Mouse (Mus musculus): ENCODE measurements around the gene Dhrs1. TPM values are rescaled to one million over a fixed set of nuclear protein-coding genes. Genes with fewer than 3 reads are reported as not detected.

The Dhrs1 gene
- polyA plus RNA-seq, 1 experiment from 2014 or later, result 96.4 TPM

DNA sequence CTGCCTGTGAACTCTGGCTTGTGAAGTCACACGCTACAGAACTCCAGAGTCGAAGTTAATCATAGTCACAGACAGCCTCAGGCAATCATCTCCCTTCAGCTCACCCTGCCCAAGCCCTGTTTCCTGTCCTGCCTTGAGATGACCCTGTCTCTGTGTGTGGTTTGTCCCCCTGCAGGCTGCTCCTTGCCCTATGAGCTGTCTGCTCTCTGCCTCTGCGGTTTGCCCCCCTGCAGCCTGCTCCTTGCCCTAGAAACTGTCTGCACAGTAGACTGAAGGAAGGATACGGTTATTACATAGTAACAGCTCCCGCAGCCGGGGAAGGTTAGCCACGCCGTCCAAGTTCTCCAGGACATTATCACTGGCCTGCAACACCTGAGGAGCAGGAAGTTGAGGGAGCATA is 28.6 kb downstream of the Dhrs1 start:
- Histone ChIP-seq H3K27ac (no peak overlapping the region), H3K4me1 (peaks cover 17% of the 10 kb centered on the region; the same call in 1 of the 2 replicates), H3K9ac (no peak overlapping the region), H3K27me3 (replicated peaks) (no peaks in the 10 kb centered on the region), H3K4me2 (no peak overlapping the region), H3K36me3 (peaks cover 24% of the 10 kb centered on the region), H3K9me3 (no peaks in the 10 kb centered on the region), H3K4me3 (replicated peaks) (no peak overlapping the region)
- 79% methylated on average over 8 of the region's 8 CpGs for WGBS
- no peak for ATAC-seq (ENCODE audit: insufficient read depth, low FRiP score, low read depth)

GRCm38 (mm10) chr14:55716271-55716670 is 29.2 kb downstream of the Dhrs1 start:
- H3K9ac ChIP-seq, result no peak overlapping the region
- no peak overlapping the region for H3K4me3 ChIP-seq (replicated peaks)
- H3K9me3 ChIP-seq, result no peaks in the 10 kb centered on the region
- ATAC-seq (ENCODE audit: insufficient read depth, low FRiP score, low read depth), result no peak
- H3K4me1 ChIP-seq, result peaks cover 14% of the 10 kb centered on the region; the same call in 1 of the 2 replicates
- no peaks in the 10 kb centered on the region for H3K27me3 ChIP-seq (replicated peaks)
- no peak overlapping the region for H3K4me2 ChIP-seq
- WGBS, result 87% methylated on average over 6 of the region's 6 CpGs
- peaks cover 24% of the 10 kb centered on the region for H3K36me3 ChIP-seq
- H3K27ac ChIP-seq, result peak overlapping the region; percentile 63

DNA sequence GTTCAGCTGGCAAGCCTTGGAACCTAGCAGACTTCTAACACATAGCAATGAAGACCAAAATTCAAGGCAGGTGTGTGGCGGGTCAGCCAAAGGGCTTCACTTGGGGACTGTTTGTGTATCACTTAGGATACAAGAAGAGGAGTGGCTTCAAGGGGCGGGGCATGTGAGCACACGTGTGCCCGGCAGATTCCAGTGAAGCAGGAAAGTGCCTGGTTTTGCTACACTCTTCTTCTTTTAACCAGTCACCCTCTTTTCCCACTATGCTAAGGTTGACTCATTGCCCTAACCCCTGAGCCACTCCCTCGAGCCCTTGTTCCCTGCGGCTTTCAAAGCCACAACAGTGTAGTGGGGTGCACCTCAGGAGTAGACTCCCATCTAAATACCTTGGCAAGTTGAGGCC is 30.6 kb downstream of the Dhrs1 start:
- ATAC-seq (ENCODE audit: insufficient read depth, low FRiP score, low read depth), result peak; percentile 73; the same call in 1 of the 2 replicates
- 25% methylated on average over 6 of the region's 6 CpGs for WGBS

GRCm38 (mm10) chr14:55713729-55714122 is 31.8 kb downstream of the Dhrs1 start, which contains the start of gene Tgm1:
Gene Tgm1 (minus strand): TSS chr14:55713926.
- Histone ChIP-seq H3K36me3 (peaks cover 16% of the 10 kb centered on the region), H3K27ac (peak within 1 kb of the TSS; percentile 68), H3K4me2 (peak within 1 kb of the TSS; percentile 54), H3K4me3 (replicated peaks) (peak within 1 kb of the TSS; percentile 35), H3K9ac (no peak within 1 kb of the TSS), H3K27me3 (replicated peaks) (no peaks in the 10 kb centered on the region), H3K9me3 (no peaks in the 10 kb centered on the region), H3K4me1 (peaks cover 7% of the 10 kb centered on the region; the same call in 1 of the 2 replicates)
- no peak for ATAC-seq (ENCODE audit: insufficient read depth, low FRiP score, low read depth)
- 23% methylated on average over 4 of the region's 4 CpGs for WGBS

More for the DNA sequence above, 30.6 kb downstream of the Dhrs1 start:
- Histone ChIP-seq H3K4me3 (replicated peaks) (no peak overlapping the region), H3K9me3 (no peaks in the 10 kb centered on the region), H3K4me1 (peaks cover 7% of the 10 kb centered on the region; the same call in 1 of the 2 replicates), H3K36me3 (peaks cover 24% of the 10 kb centered on the region), H3K27ac (peak overlapping the region; percentile 68; the same call in 1 of the 2 replicates), H3K4me2 (no peak overlapping the region), H3K27me3 (replicated peaks) (no peaks in the 10 kb centered on the region), H3K9ac (no peak overlapping the region)

DNA sequence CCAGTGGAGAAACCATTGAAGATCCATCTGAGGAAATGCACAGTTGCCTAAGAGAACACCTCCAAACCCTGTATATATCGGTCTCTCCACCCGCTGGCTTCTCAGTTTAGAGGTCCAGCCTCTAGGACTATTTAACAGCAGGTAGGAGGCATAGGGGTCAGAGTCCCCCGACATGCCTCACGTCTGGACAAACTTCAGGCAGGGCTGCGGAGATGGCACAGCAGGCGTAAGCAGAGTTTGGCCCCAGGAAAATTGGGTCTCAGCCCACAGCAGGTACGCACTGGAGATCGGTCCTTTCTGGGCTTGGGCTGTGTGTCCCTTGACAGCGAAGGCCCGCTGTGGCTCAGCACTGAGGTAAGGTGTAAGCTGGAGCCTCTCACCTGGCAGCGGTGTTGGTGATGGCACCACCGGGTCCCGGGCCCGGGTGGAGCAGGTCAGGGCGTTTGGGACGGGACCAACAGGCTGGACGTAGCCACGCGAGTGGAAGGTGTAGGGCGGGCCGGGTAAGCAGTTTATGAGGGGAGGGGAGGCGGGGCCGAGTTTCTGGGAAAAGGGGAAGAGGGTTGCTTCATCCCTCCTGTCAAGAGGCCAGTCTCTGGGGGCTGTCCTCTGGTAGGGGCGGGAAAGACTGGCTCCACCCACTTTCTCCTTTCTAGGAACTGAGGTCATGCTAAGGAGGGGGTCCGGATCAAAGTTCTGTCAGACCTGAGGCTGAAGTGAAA is 32.3 kb downstream of the Dhrs1 start:
- Histone ChIP-seq H3K36me3 (peaks cover 10% of the 10 kb centered on the region; the same call in 1 of the 2 replicates), H3K4me1 (peaks cover 7% of the 10 kb centered on the region; the same call in 1 of the 2 replicates), H3K9ac (no peak overlapping the region), H3K27ac (peak overlapping the region; percentile 68), H3K4me2 (peak overlapping the region; percentile 54), H3K27me3 (replicated peaks) (no peaks in the 10 kb centered on the region), H3K9me3 (no peaks in the 10 kb centered on the region), H3K4me3 (replicated peaks) (peak overlapping the region; percentile 35)
- 16% methylated on average over 24 of the region's 25 CpGs for WGBS
- 0 out of 2 replicates have a peak, but pooled peaks have one; percentile 47 for ATAC-seq (ENCODE audit: insufficient read depth, low FRiP score, low read depth)

DNA sequence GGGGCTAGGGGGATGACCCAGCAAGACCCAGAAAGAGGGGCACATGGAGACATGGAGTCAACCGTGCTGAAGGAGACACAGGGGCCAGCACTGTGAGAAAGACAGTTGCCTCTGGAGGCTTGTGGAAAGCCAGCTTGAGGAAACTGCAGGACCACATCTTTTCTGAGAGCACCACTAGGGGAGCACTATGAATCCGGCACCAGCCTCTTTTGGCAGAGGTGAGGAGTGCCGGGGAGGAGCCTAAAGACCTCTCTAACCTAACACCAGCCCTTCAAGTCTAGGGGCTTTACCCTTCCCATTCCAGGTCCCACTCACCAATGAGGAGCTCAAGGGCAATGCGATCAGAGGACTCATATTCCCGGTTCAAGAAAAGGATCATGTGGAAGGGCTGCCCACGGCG is 33.7 kb downstream of the Dhrs1 start:
- H3K4me3 ChIP-seq (replicated peaks), result peak overlapping the region; percentile 35
- H3K36me3 ChIP-seq, result 0 out of 2 replicates have a peak, but pooled peaks cover 4% of the 10 kb centered on the region
- peak overlapping the region; percentile 40; the same call in 1 of the 2 replicates for H3K27ac ChIP-seq
- peaks cover 7% of the 10 kb centered on the region; the same call in 1 of the 2 replicates for H3K4me1 ChIP-seq
- H3K4me2 ChIP-seq, result peak overlapping the region; percentile 54
- ATAC-seq (ENCODE audit: insufficient read depth, low FRiP score, low read depth), result no peak
- no peaks in the 10 kb centered on the region for H3K27me3 ChIP-seq (replicated peaks)
- H3K9me3 ChIP-seq, result no peaks in the 10 kb centered on the region
- H3K9ac ChIP-seq, result no peak overlapping the region
- 72% methylated on average over 7 of the region's 7 CpGs for WGBS

GRCm38 (mm10) chr14:55709509-55709908 is 36.0 kb downstream of the Dhrs1 start:
- ATAC-seq (ENCODE audit: insufficient read depth, low FRiP score, low read depth), result no peak
- WGBS, result 85% methylated on average over 4 of the region's 4 CpGs
- no peak overlapping the region for H3K27ac ChIP-seq

DNA sequence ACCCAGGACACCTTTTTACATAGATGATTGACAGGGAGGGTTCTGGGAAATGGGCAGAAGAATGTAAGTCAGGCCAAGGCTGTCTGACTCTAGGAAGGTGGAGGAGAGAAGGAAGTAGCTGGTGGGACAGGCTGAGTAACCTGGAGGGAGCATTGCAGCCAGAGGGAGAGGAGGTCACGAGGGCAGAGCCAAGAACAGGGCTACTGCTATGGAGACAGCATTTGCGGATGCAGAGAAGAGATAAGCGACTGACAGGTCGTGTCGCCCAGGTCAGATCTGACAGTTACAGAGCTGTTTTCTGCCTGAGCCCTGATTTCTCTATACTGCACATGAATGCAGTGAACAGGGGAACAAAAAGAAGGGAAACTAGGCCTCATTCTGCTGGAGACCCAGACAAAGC is 38.1 kb downstream of the Dhrs1 start:
- Histone ChIP-seq H3K9me3 (no peaks in the 10 kb centered on the region), H3K4me2 (no peak overlapping the region), H3K27ac (no peak overlapping the region), H3K9ac (no peak overlapping the region), H3K36me3 (no peaks in the 10 kb centered on the region), H3K4me1 (no peaks in the 10 kb centered on the region), H3K4me3 (replicated peaks) (no peak overlapping the region), H3K27me3 (replicated peaks) (no peaks in the 10 kb centered on the region)
- 69% methylated on average over 5 of the region's 5 CpGs for WGBS
- no peak for ATAC-seq (ENCODE audit: insufficient read depth, low FRiP score, low read depth)

More at GRCm38 (mm10) chr14:55709509-55709908, 36.0 kb downstream of the Dhrs1 start:
- Histone ChIP-seq H3K4me3 (replicated peaks) (no peak overlapping the region), H3K4me1 (peaks cover 7% of the 10 kb centered on the region; the same call in 1 of the 2 replicates), H3K27me3 (replicated peaks) (no peaks in the 10 kb centered on the region), H3K4me2 (no peak overlapping the region), H3K9ac (no peak overlapping the region), H3K36me3 (no peaks in the 10 kb centered on the region), H3K9me3 (no peaks in the 10 kb centered on the region)

DNA sequence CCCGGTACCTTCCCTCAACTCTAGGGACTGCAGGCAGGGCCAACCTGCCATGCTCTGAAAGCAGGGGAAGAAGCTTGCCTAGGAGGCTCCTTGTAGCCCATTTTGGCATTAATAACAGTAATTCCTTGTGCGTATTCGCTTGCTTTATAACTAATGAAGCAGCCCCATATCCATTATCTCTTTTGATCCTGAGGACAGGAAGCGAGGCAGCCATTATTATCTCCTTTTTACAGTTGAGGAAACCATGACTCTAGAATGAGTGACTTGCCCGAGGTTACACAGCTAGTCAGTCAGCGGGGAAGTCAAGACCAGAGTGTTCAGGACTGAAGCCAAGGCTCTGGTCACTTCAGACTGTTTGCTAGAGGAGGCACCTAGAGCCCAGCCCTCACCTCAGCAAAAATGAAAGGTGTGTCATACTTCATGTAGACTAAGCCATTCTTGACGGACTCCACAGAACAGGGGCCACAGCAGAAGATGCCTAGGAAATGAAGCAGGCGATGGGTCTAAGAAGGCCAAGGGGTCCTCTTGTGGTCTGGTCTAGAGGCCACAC is 39.4 kb downstream of the Dhrs1 start:
- H3K4me3 ChIP-seq (replicated peaks), result no peak overlapping the region
- 83% methylated on average over 8 of the region's 8 CpGs for WGBS
- H3K27ac ChIP-seq, result no peak overlapping the region
- H3K4me1 ChIP-seq, result no peaks in the 10 kb centered on the region
- no peak overlapping the region for H3K9ac ChIP-seq
- no peaks in the 10 kb centered on the region for H3K36me3 ChIP-seq
- no peaks in the 10 kb centered on the region for H3K27me3 ChIP-seq (replicated peaks)
- H3K9me3 ChIP-seq, result no peaks in the 10 kb centered on the region
- H3K4me2 ChIP-seq, result no peak overlapping the region
- no peak for ATAC-seq (ENCODE audit: insufficient read depth, low FRiP score, low read depth)

GRCm38 (mm10) chr14:55702761-55703160 is 42.7 kb downstream of the Dhrs1 start:
- Histone ChIP-seq H3K27me3 (replicated peaks) (no peaks in the 10 kb centered on the region), H3K4me1 (no peaks in the 10 kb centered on the region), H3K9me3 (no peaks in the 10 kb centered on the region), H3K36me3 (no peaks in the 10 kb centered on the region), H3K27ac (no peak overlapping the region), H3K9ac (no peak overlapping the region), H3K4me2 (no peak overlapping the region), H3K4me3 (replicated peaks) (no peak overlapping the region)
- ATAC-seq (ENCODE audit: insufficient read depth, low FRiP score, low read depth), result no peak
- 48% methylated on average over 6 of the region's 6 CpGs for WGBS

- no peak overlapping the region for H3K27ac ChIP-seq
- no peaks in the 10 kb centered on the region for H3K9me3 ChIP-seq
- H3K36me3 ChIP-seq, result no peaks in the 10 kb centered on the region
- 57% methylated on average over 9 of the region's 9 CpGs for WGBS
- no peak overlapping the region for H3K4me3 ChIP-seq (replicated peaks)
- H3K27me3 ChIP-seq (replicated peaks), result no peaks in the 10 kb centered on the region
- ATAC-seq (ENCODE audit: insufficient read depth, low FRiP score, low read depth), result no peak
- no peak overlapping the region for H3K4me2 ChIP-seq
- no peaks in the 10 kb centered on the region for H3K4me1 ChIP-seq
- H3K9ac ChIP-seq, result no peak overlapping the region
Measured at GRCm38 (mm10) chr14:55701131-55701530, 44.4 kb downstream of the Dhrs1 start.

DNA sequence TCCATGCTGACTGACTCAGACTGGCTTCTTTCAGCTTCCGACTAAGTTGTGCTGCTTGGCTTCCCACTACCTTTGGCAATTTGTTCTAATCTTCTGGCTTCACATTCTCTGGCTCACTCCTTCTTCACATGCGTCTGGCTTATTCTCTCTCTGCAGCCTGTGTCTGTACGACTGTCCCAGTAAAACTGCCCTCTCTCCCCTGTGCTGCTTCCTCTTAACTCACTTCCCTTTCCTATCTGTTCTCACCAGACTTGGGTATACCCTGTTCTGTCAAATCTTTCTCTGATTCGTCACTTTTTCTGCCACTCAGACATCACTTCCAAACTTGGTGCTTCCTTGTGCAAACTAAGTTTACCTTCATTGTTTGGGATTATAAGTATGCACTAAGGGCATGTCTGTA is 48.3 kb downstream of the Dhrs1 start:
- H3K36me3 ChIP-seq, result no peaks in the 10 kb centered on the region
- no peak for ATAC-seq (ENCODE audit: insufficient read depth, low FRiP score, low read depth)

More for the DNA sequence above, 48.3 kb downstream of the Dhrs1 start:
- H3K9ac ChIP-seq, result no peak overlapping the region
- no peak overlapping the region for H3K4me3 ChIP-seq (replicated peaks)
- H3K9me3 ChIP-seq, result no peaks in the 10 kb centered on the region
- H3K27ac ChIP-seq, result no peak overlapping the region
- no peaks in the 10 kb centered on the region for H3K27me3 ChIP-seq (replicated peaks)
- no peak overlapping the region for H3K4me2 ChIP-seq
- WGBS, result 78% methylated on average over 4 of the region's 4 CpGs
- H3K4me1 ChIP-seq, result no peaks in the 10 kb centered on the region

Measured in stomach, embryonic 15.5 days (tissue).